Mouse (Mus musculus) intestine, postnatal 0 days (tissue): ENCODE results near the gene Vgll4. TPM values are rescaled to one million over a fixed set of nuclear protein-coding genes. Genes with fewer than 3 reads are reported as not detected.

Source experiments
- ATAC-seq: fragments of 200-750 bp; cut with Nextera tagmentation; 2 replicates; pipeline ENCODE4 v1.8.0; 2017; ENCODE audit warnings: mild to moderate bottlenecking, moderate TSS enrichment, moderate library complexity
- H3K27ac ChIP-seq: fragments of 300-500 bp; sonication (generic); 2 replicates; pipeline ENCODE4 v1.5.1; 2014; ENCODE audit warnings: mild to moderate bottlenecking, low read depth, low read length, moderate library complexity
- H3K27me3 ChIP-seq: fragments of 300-500 bp; sonication (generic); replicated peaks from 2 replicates; pipeline ENCODE4 v1.6.1; 2014; ENCODE audit warnings: low read length, mixed read lengths; ENCODE audit not compliant: control insufficient read depth, insufficient read depth
- H3K36me3 ChIP-seq: fragments of 300-500 bp; sonication (generic); 2 replicates; pipeline ENCODE4 v1.6.1; 2014; ENCODE audit warnings: mild to moderate bottlenecking, moderate library complexity; ENCODE audit not compliant: control insufficient read depth, insufficient read depth
- H3K4me1 ChIP-seq: fragments of 300-500 bp; sonication (generic); replicated peaks from 2 replicates; pipeline ENCODE4 v1.6.1; 2014; ENCODE audit warnings: antibody characterized with exemption, low read length, mixed read lengths; ENCODE audit not compliant: control insufficient read depth, insufficient read depth
- H3K4me2 ChIP-seq: fragments of 300-500 bp; sonication (generic); replicated peaks from 2 replicates; pipeline ENCODE4 v1.6.1; 2014; ENCODE audit warnings: low read depth, mild to moderate bottlenecking, moderate library complexity
- H3K4me3 ChIP-seq: fragments of 300-500 bp; sonication (generic); 2 replicates; pipeline ENCODE4 v1.5.1; 2014; ENCODE audit warnings: low read depth, low read length
- H3K9ac ChIP-seq: fragments of 300-500 bp; sonication (generic); 2 replicates; pipeline ENCODE4 v1.6.1; 2014; ENCODE audit warnings: mild to moderate bottlenecking, low read depth, low read length
- H3K9me3 ChIP-seq: fragments of 300-500 bp; sonication (generic); 2 replicates; pipeline ENCODE4 v1.6.1; 2016; ENCODE audit warnings: mixed run types; ENCODE audit not compliant: control insufficient read depth
- CTCF ChIP-seq: sonication (generic); IDR thresholded peaks from 2 replicates; pipeline ENCODE4 v1.5.1; 2016; ENCODE audit warnings: low read depth, mild to moderate bottlenecking, control low read depth, antibody characterized with exemption, moderate library complexity
- WGBS: fragments of 180-500 bp; shearing (Covaris S2); extraction: QIAGEN DNeasy Blood & Tissue Kit; methylation state at CpG from one replicate; pipeline ENCODE4 v1.1.7; 2014; 5-methylcytosine and 5-hydroxymethylcytosine counted together
- polyA plus RNA-seq: library from polyadenylated mRNA; unstranded; fragments of >200 nt; fragmentation: Nextera tagmentation; extraction: Ambion mirVana; gene quantifications from 2 replicates; pipeline ENCODE4 v1.2.1, GENCODE M21; 2015

The Vgll4 gene
- polyA plus RNA-seq, 1 experiment from 2014 or later = 31.1 TPM

DNA sequence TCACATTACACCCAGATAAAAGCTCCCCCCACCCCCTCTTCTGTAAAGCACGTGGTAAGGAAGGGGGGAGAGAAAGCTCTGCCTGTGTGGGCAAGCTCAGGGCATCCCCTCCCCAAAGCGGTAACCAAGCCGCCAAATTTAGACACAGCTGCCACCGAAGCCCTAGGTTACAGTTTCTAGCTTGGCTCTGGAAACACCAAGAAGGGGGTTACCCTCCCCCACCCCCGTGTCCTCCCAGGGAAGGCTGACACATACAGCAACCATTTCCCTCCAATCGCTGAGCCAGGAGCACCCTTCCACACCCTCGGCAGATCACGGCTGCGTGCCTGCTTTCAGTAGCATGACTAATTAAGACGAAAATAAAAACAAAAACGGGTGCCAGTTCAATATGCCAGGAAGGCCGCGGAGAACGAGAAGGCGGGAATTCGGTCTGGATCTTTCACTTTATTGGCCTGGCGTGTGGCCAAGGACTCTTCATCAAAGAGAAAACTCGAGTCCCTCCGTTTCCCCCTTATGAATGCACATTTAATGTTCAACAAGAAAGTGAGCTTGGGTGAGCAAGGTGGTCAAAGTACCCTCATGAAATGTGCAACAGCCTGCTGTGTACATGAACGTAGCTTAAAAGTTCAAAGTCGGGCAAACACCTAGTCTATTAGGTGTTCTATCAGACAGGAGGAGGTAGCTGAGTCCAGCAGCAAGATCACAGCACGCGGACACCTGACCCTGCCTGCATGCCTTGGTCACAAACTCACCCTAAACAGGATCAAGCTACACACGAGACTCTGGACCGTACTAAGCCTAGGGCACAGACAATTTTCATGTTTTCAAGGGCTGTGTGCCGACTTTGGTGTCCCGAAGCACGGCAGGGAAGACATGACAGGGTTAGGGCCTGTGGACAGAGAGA is 38.3 kb downstream of the Vgll4 start:
- no peak for TF ChIP-seq CTCF
- ATAC-seq = peak; percentile 24
- H3K4me2 ChIP-seq = peak overlapping the region; percentile 53
- peak overlapping the region; percentile 4; the same call in 1 of the 2 replicates for H3K4me3 ChIP-seq
- no peaks in the 10 kb centered on the region; the same call in 1 of the 2 replicates for H3K4me1 ChIP-seq
- H3K9me3 ChIP-seq = no peaks in the 10 kb centered on the region
- no peaks in the 10 kb centered on the region for H3K27me3 ChIP-seq
- no peaks in the 10 kb centered on the region for H3K36me3 ChIP-seq
- H3K27ac ChIP-seq = peak overlapping the region; percentile 60
- WGBS = 26% methylated on average over 28 of the region's 28 CpGs
- peak overlapping the region; percentile 13; the same call in 1 of the 2 replicates for H3K9ac ChIP-seq

DNA sequence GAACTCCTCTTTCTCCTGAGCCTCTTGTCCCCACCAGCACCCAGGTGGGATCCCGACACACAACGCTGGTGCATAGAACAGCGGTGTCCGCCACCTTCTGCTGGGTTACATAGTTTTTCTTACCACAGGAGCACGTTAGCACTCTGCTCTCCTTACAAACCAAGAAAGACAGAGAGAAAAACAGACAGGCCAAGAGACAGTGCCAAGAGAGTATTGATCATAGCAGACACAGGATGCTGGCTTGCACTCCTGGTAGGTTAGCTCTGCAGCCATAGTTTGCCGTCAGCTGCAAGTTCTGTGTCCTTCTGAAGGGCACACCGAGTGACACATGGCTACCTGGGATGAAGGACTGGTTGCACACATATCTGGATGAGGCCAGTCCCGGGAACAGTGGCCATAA is 39.1 kb downstream of the Vgll4 start:
- H3K27ac ChIP-seq = peak overlapping the region; percentile 57; the same call in 1 of the 2 replicates
- H3K4me2 ChIP-seq = no peak overlapping the region
- H3K9me3 ChIP-seq = no peaks in the 10 kb centered on the region
- no peaks in the 10 kb centered on the region for H3K36me3 ChIP-seq
- H3K4me3 ChIP-seq = no peak overlapping the region
- 57% methylated on average over 8 of the region's 8 CpGs for WGBS
- no peaks in the 10 kb centered on the region; the same call in 1 of the 2 replicates for H3K4me1 ChIP-seq
- H3K27me3 ChIP-seq = no peaks in the 10 kb centered on the region
- H3K9ac ChIP-seq = no peak overlapping the region
- ATAC-seq = no peak
- no peak for TF ChIP-seq CTCF

DNA sequence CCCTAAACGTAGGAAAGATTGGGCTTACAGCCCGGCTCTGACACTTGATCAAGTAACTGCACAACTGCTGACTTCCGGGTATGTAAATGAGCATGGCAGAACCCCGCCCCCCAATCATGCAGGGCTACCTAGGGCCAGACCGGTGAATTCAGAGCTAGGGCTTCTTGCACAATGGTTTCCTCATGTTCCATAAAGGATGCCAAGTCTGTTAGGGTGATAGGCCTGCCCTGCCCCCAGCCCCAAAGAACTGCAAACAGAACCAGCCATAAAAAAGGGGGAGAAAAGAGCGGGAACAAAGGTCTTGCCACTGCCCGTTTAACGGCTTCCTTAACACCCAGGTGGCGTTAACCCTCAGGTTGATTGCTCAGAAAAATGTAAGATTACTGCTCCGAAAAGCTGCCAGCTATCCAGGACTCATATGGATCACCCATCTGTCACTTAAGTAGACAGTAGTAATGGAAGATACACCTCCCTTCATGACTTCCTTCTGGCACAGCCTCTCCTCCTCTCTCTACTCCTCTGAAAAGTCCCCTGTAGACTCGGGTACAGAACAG is 39.7 kb downstream of the Vgll4 start:
- Histone ChIP-seq H3K9ac (no peak overlapping the region), H3K4me2 (peak overlapping the region; percentile 63), H3K27me3 (no peaks in the 10 kb centered on the region), H3K27ac (peak overlapping the region; percentile 57; the same call in 1 of the 2 replicates), H3K4me1 (no peaks in the 10 kb centered on the region; the same call in 1 of the 2 replicates), H3K36me3 (no peaks in the 10 kb centered on the region), H3K9me3 (no peaks in the 10 kb centered on the region), H3K4me3 (peak overlapping the region; percentile 19; the same call in 1 of the 2 replicates)
- WGBS = 17% methylated on average over 11 of the region's 11 CpGs
- TF ChIP-seq CTCF = no peak
- peak; percentile 86 for ATAC-seq

DNA sequence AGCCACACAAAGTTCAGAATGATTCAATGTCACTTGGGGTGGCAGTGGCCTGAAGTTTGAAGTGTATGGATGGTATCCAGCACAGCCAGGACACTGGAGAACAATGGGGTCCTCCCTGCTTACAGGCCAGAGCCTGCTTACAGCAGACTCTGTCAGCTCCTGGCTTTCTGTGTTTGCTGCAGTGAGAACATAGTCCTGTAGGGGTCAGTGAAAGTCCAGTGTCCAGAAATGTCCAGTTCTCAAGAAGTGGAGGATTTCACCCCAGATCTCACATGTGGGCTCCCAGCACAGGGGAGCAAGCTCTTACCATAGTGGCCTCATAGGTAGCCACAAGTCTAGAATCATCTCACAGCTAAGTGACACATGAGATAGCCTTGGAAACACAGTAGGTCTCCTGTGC is 40.4 kb downstream of the Vgll4 start:
- H3K9me3 ChIP-seq = no peaks in the 10 kb centered on the region
- peak overlapping the region; percentile 63 for H3K4me2 ChIP-seq
- H3K27ac ChIP-seq = no peak overlapping the region
- no peak overlapping the region; the same call in 1 of the 2 replicates for H3K4me3 ChIP-seq
- H3K27me3 ChIP-seq = no peaks in the 10 kb centered on the region
- peak; percentile 14 for ATAC-seq
- H3K36me3 ChIP-seq = no peaks in the 10 kb centered on the region
- no peak overlapping the region for H3K9ac ChIP-seq
- TF ChIP-seq CTCF = peak; percentile 87
- no peaks in the 10 kb centered on the region; the same call in 1 of the 2 replicates for H3K4me1 ChIP-seq

DNA sequence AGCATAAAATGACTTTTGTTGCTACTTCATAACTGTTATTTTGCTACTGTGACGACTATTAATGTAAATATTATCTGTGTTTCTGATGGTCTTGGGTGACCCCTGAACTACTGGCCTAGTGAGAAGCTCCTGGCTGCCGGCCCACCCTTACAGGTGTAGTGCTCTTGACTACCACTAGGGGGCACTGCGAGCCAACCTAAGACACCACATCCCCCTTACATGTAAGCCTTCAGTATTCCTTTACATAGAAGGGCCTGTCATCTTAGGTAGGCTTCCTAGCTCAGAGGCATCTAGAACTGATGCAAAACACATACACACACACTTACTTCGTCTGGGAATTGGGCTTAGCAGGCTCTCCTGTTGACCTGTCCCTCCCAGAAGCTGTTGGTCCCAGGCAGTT is 41.3 kb downstream of the Vgll4 start:
- ATAC-seq = no peak
- WGBS = 5% methylated on average over 4 of the region's 4 CpGs

DNA sequence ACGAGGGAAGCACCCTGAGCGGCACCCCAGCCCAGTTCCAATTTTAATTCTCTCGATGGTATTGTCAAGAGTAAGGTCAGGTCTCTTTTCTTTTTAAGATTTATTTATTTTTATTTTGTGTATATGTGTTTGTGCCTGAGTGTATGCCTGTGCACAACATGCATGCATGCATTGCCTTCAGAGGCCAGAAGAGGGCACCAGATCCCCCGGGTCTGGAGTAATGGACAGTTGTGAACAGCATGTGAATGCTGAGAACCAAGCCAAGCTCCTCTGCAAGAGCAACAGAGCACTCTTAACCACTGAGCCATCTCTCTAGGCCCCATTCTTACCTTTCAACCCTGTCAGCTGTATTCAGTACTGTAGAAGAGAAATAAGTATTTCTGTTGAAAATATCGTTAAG is 42.4 kb downstream of the Vgll4 start:
- no peak for ATAC-seq
- 88% methylated on average over 5 of the region's 5 CpGs for WGBS
- H3K9me3 ChIP-seq = no peaks in the 10 kb centered on the region
- no peaks in the 10 kb centered on the region for H3K36me3 ChIP-seq
- TF ChIP-seq CTCF = peak; percentile 58
- H3K27ac ChIP-seq = no peak overlapping the region
- H3K4me2 ChIP-seq = no peak overlapping the region
- no peaks in the 10 kb centered on the region for H3K27me3 ChIP-seq
- no peak overlapping the region for H3K9ac ChIP-seq
- no peaks in the 10 kb centered on the region; the same call in 1 of the 2 replicates for H3K4me1 ChIP-seq
- no peak overlapping the region for H3K4me3 ChIP-seq

More for the DNA sequence above, 41.3 kb downstream of the Vgll4 start:
- peak; percentile 96 for TF ChIP-seq CTCF
- Histone ChIP-seq H3K27me3 (no peaks in the 10 kb centered on the region), H3K9ac (no peak overlapping the region), H3K9me3 (no peaks in the 10 kb centered on the region), H3K4me3 (no peak overlapping the region), H3K4me1 (no peaks in the 10 kb centered on the region; the same call in 1 of the 2 replicates), H3K4me2 (no peak overlapping the region), H3K27ac (no peak overlapping the region), H3K36me3 (no peaks in the 10 kb centered on the region)
